Mouse (Mus musculus) C3H10T1/2 (cell line): ENCODE data around the gene Fam98b. TPM values are rescaled to one million over a fixed set of nuclear protein-coding genes. Genes with fewer than 3 reads are reported as not detected.

Experiments used
- polyA plus RNA-seq, 2 experiments: library from polyadenylated mRNA; unstranded; fragments of >200 nt; fragmentation: generic; extraction: Trizol; gene quantifications; one replicate each; pipeline ENCODE4 v1.2.1; 2012; ENCODE audit warnings: missing spikeins in 2 of 2

Fam98b gene
- 10 to 100 TPM in 1 of 2 experiments, 1 to 10 TPM in 1; 8.1 to 15.9 TPM for polyA plus RNA-seq

GRCm38 (mm10) chr2:117249255-117250000 is at the start of gene Fam98b:
Fam98b (plus strand) TSS chr2:117249739.

Other genes starting within 250 kb of the Fam98b start
- gene Spred1, start 128.4 kb upstream of the Fam98b start, polyA plus RNA-seq = 1 to 10 TPM in 1 of 2 experiments, under 1 TPM in 1; 0.78 to 5.3 TPM
- under 1 TPM in 1 of 2 experiments, not detected in 1; 0.07 TPM for gene Rasgrp1, start 93.3 kb downstream of the Fam98b start, polyA plus RNA-seq